Mouse (Mus musculus) kidney, postnatal 14 days (tissue): ENCODE data around the gene Gm36176.
"Not testable (repeated sequence)": the region's sequence is repeated elsewhere in the genome, so short reads cannot be mapped to it uniquely, and the experiment has no call there.

Experiments used
- DNase-seq: peaks from one replicate; pipeline ENCODE4 v3.0.0; 2022; ENCODE audit warnings: mixed read lengths

The Gm36176 gene

GRCm38 (mm10) chr10:77846503-77846902 lies at the start of gene Gm36176:
Gene Gm36176 (plus strand): TSS chr10:77846803.
- DNase-seq: no peak

GRCm38 (mm10) chr10:77797677-77798076 lies 48.9 kb upstream of the Gm36176 start:
- DNase-seq: no peak

- not testable (repeated sequence) for DNase-seq
Observed at GRCm38 (mm10) chr10:77798164-77798920, 48.3 kb upstream of the Gm36176 start.

GRCm38 (mm10) chr10:77798921-77799508 lies 47.6 kb upstream of the Gm36176 start, which contains the start of gene Gm19668:
Gene Gm19668 (minus strand): TSS chr10:77799133.
- DNase-seq: no peak

- DNase-seq: no peak
Observed at GRCm38 (mm10) chr10:77804095-77804494, 42.5 kb upstream of the Gm36176 start.

GRCm38 (mm10) chr10:77811743-77812142 lies 34.9 kb upstream of the Gm36176 start, which contains the start of gene Gm9507:
Gene Gm9507 (minus strand): TSS chr10:77811843.
- DNase-seq: no peak

- no peak for DNase-seq
Observed at GRCm38 (mm10) chr10:77814382-77814781, 32.2 kb upstream of the Gm36176 start, which contains the start of gene Gm2696. Gene Gm2696 (plus strand): TSS chr10:77814682.

- peak; percentile 7 for DNase-seq
Observed at GRCm38 (mm10) chr10:77815514-77815913, 31.1 kb upstream of the Gm36176 start.

GRCm38 (mm10) chr10:77818523-77818922 lies 28.1 kb upstream of the Gm36176 start:
- DNase-seq: no peak

- no peak for DNase-seq
Observed at GRCm38 (mm10) chr10:77819203-77819602, 27.4 kb upstream of the Gm36176 start.

GRCm38 (mm10) chr10:77826951-77827350 lies 19.7 kb upstream of the Gm36176 start, which contains the start of gene Krtap10-4:
Gene Krtap10-4 (minus strand): TSS chr10:77827095.
- no peak for DNase-seq

GRCm38 (mm10) chr10:77835647-77836046 lies 11.0 kb upstream of the Gm36176 start, which contains the start of gene Krtap10-10:
Gene Krtap10-10 (plus strand): TSS chr10:77835947.
- no peak for DNase-seq

GRCm38 (mm10) chr10:77839006-77839405 lies 7.6 kb upstream of the Gm36176 start:
- no peak for DNase-seq

GRCm38 (mm10) chr10:77846961-77847360 lies 358 bp downstream of the Gm36176 start:
- DNase-seq: no peak

GRCm38 (mm10) chr10:77847538-77847937 lies 935 bp downstream of the Gm36176 start:
- DNase-seq: no peak

GRCm38 (mm10) chr10:77852559-77852958 lies 6.0 kb downstream of the Gm36176 start, which contains the start of gene Gm10318:
Gene Gm10318 (plus strand): TSS chr10:77852859.
- DNase-seq: no peak

GRCm38 (mm10) chr10:77861675-77862074 lies 15.1 kb downstream of the Gm36176 start, which contains the start of gene Gm3285:
Gene Gm3285 (plus strand): TSS chr10:77861975.
- DNase-seq: no peak

GRCm38 (mm10) chr10:77864067-77864761 lies 17.6 kb downstream of the Gm36176 start:
- peak; percentile 64 for DNase-seq

GRCm38 (mm10) chr10:77864762-77865143 lies 18.1 kb downstream of the Gm36176 start:
- DNase-seq: no peak

GRCm38 (mm10) chr10:77867546-77867945 lies 20.9 kb downstream of the Gm36176 start:
- no peak for DNase-seq

- DNase-seq: no peak
Observed at GRCm38 (mm10) chr10:77869651-77870050, 23.0 kb downstream of the Gm36176 start.

GRCm38 (mm10) chr10:77878985-77879384 lies 32.4 kb downstream of the Gm36176 start:
- peak; percentile 33 for DNase-seq

- no peak for DNase-seq
Observed at GRCm38 (mm10) chr10:77880305-77880704, 33.7 kb downstream of the Gm36176 start.
